Mouse (Mus musculus) urinary bladder, postnatal 14 days (tissue): ENCODE data around the gene Pde4dip.

Source experiments
- DNase-seq: peaks from one replicate; pipeline ENCODE4 v3.0.0; 2021; ENCODE audit warnings: low spot score

The Pde4dip gene

DNA sequence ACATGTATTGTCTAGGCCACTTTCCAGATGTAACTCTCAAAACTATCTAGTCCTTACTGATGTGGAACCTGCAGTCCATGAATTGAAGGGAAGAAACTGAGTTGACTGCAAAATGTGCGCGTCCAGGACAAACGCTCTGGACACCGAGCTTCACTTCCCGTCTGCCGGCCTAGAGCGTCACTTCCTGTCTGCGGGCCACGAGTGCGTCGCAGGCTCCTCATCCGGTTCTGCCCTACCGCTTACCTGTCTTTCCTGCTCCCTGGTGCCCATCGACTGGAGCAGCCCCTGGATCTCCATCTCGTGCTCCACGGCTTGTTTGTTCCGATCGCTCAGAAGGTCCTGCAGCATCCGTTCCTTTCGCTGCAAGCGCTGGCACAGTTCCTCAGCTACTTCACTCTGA, 136.9 kb downstream of the Pde4dip start:
- no peak for DNase-seq

GRCm38 (mm10) chr3:97748789-97749188, 139.7 kb downstream of the Pde4dip start:
- DNase-seq, result no peak

GRCm38 (mm10) chr3:97742841-97743240, 145.7 kb downstream of the Pde4dip start:
- no peak for DNase-seq

GRCm38 (mm10) chr3:97735575-97735974, 152.9 kb downstream of the Pde4dip start:
- peak; percentile 26 for DNase-seq

DNA sequence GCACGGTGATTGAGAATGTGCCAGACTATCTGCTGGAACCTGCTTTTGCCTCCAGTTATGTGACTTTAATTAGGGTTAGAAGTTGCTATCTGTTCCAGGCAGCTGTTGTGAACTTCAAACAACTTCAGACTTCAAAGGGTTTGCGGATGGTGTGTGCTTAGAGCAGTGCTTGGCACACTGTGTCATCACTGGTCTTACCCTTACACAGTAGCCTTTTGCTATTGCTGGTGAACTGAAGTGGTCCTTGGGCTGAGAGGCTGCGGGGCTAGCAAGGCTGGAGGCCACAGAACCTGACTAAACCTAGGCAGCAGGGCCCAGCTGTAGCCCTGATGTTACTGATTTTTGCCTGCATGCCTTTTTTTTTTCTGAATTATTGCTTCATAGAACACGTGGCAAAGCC, 154.2 kb downstream of the Pde4dip start:
- no peak for DNase-seq

- DNase-seq, result no peak
These were observed 155.9 kb downstream of the Pde4dip start for GRCm38 (mm10) chr3:97732622-97733021.

- DNase-seq, result no peak
These were observed 157.9 kb downstream of the Pde4dip start for GRCm38 (mm10) chr3:97730624-97731023.

DNA sequence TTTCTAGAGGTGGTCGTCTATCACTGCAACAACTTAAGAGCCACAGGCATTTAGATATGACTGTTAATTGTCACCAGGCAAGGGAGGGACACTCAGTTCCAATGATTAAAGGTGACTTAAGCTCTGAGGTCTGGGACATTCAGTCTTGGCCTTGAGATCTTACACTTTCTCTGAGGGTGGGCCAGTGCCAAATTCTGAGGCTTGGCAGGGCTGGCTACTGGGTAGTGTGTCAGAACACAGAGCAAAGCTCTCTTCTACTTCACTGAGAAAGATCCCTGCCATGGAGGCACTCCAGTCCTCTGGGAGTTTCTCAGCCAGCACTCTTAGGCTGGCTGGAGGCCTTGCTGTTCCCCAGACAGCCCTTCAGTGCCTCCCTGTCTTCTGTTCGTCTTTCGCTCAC, 158.4 kb downstream of the Pde4dip start:
- DNase-seq, result no peak

DNA sequence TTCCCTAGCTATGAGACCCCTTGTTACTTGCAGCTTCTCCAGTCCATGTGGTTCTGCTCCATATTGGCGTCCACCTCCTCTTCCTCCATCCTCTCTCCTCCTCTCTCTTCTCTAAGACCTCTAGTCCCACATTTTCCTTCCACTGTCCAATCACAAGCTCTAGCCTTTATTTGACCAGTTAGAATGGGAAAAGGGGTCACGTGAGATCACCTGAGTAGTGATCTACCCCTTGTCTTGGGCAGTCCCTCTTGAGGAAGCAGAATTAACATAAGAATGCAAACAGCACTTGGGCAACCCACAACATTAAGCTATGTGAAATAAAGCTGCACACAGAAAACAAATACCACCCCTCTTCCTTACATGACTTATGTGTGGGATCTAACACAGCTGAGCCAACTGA, 160.7 kb downstream of the Pde4dip start:
- no peak for DNase-seq

DNA sequence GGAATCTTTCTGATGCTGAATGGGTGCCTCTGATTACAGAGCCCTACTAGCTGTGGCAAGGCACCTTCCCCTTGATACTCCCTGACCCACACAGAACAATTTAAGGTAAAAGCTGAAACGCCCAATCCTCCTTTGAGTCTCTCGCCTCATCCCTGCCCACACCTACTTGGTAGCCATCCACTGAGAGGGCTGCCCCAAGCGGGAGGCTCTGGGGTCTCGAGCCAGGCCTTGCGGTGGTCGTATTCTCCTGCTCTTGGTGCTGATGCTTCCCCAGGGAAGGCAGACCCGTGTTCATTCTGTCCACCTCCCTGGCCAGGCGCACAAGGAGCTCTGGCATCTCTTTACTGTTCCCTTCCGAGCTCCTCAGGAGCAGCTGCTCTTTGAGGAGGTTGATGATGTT, 169.4 kb downstream of the Pde4dip start:
- DNase-seq, result no peak

GRCm38 (mm10) chr3:97715922-97716321, 172.6 kb downstream of the Pde4dip start:
- DNase-seq, result no peak

DNA sequence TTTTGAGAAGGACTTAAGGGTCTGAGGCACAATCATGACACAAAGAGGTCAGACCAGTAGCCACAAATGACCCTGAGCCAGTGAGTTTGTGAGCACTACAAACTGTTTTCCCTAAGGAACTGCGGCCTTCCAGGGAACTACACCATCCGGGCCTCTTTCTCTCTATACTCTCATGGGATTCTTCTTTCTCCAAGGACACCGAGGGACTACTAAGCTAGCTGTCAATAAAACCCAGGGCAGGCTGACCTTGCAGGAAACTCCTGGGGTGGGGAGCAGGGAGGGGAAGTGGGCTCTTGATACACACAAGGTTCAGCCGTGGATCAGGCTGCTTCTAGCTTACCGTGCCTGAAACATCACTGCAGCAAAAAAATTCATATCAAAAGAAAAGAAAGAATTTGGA, 177.6 kb downstream of the Pde4dip start:
- DNase-seq, result no peak

GRCm38 (mm10) chr3:97710134-97710533, 178.4 kb downstream of the Pde4dip start:
- DNase-seq, result no peak

DNA sequence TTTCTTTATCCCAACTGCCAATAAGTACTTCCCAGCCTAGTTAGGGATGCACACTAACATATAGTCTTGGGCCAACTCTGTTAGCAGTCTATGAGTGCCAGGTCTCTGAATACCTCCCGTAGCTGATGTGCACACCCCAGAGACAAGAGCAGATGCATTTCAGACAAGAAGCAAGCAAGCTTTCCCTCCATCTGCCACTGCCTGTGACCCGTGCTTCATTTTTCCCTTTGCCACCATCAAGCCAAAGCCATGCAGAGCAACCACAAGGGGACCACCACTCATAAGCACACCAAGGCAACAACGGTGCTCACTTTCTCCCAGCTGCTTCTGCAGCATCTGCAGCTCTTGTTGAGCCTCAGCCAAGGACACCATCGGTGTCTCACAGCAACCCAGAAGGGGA, 181.9 kb downstream of the Pde4dip start:
- DNase-seq, result no peak

- DNase-seq, result no peak
These were observed 183.0 kb downstream of the Pde4dip start for GRCm38 (mm10) chr3:97705508-97705907.

DNA sequence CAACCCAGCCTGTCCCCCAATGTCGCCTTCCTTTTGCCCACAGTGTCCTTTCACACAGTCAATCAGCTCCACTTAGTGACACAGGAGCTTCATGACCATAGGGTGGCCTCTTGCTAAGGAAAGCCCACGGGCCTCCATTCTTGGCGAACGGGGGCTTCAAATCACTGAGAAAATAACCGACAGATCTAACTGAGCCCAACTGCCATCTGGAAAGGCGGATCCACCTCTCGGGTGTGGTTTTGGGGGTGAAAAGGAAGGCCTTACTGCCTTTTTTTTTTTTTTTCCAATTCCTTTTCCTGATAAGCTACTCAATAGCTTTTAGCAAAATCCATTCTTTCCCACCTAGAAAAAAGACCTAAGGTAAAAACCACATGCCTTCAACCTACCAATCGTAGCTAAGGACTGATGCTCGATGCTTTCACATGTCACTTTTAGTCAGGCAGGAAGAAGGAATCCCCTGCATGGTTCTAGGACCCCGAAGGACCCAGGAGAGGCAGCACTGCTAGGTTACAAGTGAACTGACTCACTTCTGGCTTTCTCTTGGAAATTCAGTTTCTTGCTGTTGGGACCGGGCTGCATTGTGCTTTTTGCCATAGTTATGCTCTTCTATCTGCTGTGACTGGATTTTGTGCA, 185.9 kb downstream of the Pde4dip start:
- DNase-seq, result no peak

DNA sequence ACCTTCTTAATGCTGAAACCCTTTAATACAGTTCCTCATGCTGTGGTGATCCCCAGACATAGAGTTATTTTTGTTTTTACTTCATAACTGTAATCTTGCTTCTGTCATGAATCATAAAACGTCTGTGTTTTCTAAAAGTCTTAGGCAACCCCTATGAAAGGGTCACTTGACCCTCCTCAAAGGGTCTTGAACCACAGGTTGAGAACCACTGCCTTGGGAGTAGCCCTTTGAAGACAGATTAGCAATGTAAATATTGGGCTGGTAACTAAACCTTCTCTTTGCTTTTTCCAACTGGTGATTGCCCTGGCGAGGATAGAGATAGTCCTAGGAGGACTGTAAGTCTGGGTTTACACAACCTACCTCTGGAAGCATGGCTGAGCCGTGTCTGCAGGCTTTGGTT, 187.3 kb downstream of the Pde4dip start:
- no peak for DNase-seq

DNA sequence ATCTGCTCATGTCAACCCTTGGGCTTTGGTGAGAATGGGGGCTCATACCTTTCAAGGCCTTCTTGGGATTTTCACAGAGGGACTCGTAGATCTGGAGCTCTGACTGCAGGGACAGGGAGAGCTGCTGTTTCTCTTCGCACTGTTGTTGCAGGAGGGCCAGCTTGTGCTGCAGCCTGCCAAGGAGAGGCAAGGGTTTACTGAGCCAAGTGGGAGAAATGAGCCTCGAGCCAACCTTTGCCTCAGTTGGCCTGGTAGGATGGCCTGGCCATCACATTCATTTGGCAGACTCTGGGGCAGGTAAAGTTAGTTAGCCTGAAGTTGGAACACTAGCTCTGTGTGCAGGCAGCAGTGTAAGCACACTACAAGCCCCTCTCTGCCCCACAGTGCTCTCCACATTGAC, 189.4 kb downstream of the Pde4dip start:
- DNase-seq, result no peak

GRCm38 (mm10) chr3:97697291-97697690, 191.2 kb downstream of the Pde4dip start:
- no peak for DNase-seq

GRCm38 (mm10) chr3:97696866-97697265, 191.6 kb downstream of the Pde4dip start:
- DNase-seq, result no peak

DNA sequence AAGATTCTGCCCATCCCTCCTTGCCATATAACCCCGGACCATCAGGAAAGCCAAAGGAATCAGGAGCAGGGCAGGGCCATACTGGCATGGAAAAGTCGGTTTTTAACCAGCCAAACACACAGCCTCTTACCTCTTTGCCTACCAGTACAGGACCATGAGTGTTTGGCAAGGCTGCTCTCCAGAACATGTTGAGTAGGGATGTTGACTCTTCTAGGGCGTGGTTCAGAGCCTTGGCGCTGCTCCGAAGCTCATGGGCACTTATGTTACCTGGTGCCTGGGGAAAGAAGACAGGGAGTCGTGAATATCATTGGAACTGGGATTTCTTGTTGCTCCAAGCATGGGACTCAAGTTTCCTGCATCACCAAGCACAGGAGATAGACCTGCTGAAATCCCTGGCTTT, 194.7 kb downstream of the Pde4dip start:
- no peak for DNase-seq

- no peak for DNase-seq
These were observed 197.0 kb downstream of the Pde4dip start for GRCm38 (mm10) chr3:97691443-97692017.

DNA sequence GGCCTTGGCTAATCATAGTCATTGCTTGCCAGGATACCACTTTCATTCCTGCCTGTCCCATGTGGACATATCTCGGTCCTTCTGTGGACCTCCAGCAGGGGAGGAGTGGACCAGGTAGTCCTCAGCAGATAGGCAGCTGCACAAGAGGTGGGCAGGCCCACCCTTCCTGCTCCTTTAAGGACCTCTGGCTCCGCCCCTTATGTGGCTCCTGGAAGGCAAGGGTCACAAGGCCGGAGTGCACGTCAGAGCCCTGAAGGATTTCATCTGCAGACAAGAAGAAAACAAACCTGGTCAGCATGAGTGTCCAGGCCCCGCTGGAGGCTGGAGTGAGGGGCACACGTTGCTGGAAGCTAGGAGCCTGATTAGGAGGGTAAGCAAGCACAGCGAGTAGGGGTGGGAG, 197.9 kb downstream of the Pde4dip start:
- no peak for DNase-seq

DNA sequence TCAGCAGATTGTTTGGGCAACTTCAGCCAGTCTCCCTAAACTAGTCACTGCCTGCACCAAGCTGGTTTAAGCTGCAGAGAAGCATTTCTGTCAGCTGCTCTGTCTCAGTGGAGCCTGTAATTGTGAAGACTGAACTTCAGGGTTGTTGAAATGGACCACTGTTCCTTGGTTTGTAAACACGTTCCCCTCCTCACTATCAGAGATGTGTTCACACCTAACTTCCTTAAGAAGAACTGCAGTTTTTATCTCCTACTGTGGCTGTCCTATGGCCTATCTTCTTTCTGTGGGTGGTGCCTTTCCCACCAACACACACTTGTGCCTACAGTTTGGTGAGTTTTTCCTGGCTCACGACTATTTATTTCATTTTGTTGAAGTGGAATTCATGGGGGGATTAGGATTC, 199.2 kb downstream of the Pde4dip start:
- DNase-seq, result no peak
